Mouse (Mus musculus): ENCODE data around the gene Cbfa2t3.

DNA sequence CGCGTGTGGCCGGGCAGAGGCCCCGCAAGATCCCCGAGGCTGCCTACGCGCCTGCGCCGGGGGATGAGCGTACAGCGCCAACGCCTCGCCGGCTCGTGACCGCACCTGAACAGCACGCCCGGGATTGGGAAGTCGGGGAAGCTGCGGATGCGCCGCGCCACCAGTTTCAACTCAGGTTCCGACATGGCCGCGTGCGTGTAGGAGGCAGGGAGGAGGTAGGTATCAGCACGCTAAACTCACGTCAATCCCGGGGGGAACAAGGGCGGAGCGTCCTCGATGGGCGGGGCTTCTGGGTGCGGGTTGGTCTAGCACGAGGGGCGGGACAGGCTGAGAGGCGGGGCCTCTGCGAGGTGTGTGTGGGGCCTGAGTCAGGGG, 122.3 kb downstream of the Cbfa2t3 start, which contains the start of gene Aprt:
- TF ChIP-seq CTCF (IDR thresholded peaks at IDR 0.05; ENCODE audit: low read depth) (no peak), EP300 (IDR thresholded peaks at IDR 0.05; ENCODE audit: low read depth) (no peak)

All from liver, embryonic 14.5 days (tissue).